Mouse (Mus musculus): ENCODE results near the gene Krtap20-2. TPM values are rescaled to one million over a fixed set of nuclear protein-coding genes. Genes with fewer than 3 reads are reported as not detected.
"Not testable (repeated sequence)": the region's sequence is repeated elsewhere in the genome, so short reads cannot be mapped to it uniquely, and the experiment has no call there.

Krtap20-2 gene
- not detected in 2 replicates for polyA plus RNA-seq (2015; fragmentation: Nextera tagmentation; extraction: Ambion mirVana)

DNA sequence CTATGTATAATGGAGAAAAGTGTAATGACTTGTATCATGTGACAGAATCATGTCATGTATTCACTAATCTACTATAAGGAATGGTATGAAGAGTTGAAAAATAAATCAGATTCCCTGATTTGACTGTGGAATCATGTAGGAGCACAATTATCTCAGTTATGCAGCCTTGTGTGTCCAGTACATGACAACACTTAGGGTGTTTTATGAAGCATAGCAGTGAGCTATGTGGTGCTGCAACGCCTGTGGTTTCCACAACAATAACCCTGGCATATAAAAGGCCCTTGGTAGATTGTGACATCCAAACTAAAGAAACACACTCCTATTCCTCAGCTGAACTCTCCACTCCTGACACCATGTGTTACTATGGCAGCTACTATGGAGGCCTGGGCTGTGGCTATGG, at the start of gene Krtap20-2:
Gene Krtap20-2 (plus strand): TSS at position 301 of the 400 bp plus-strand sequence.
- 81% methylated on average over 1 of the region's 1 CpGs for WGBS
- H3K4me3 ChIP-seq (replicated peaks; ENCODE audit: low read length): no peak within 1 kb of the TSS
- H3K9me3 ChIP-seq (ENCODE audit: control insufficient read depth, low read length): no peaks in the 10 kb centered on the region
- no peak within 1 kb of the TSS for H3K27ac ChIP-seq (ENCODE audit: low read length)
- H3K27me3 ChIP-seq (replicated peaks; ENCODE audit: control insufficient read depth, insufficient read depth, low read length): no peaks in the 10 kb centered on the region
- H3K9ac ChIP-seq (replicated peaks; ENCODE audit: low read depth, low read length): no peak within 1 kb of the TSS
- no peaks in the 10 kb centered on the region for H3K36me3 ChIP-seq (ENCODE audit: control insufficient read depth, insufficient read depth)
- no peak for ATAC-seq
- no peaks in the 10 kb centered on the region for H3K4me1 ChIP-seq (replicated peaks; ENCODE audit: control insufficient read depth, insufficient read depth, low read length)
- no peak within 1 kb of the TSS for H3K4me2 ChIP-seq (ENCODE audit: low read length)

DNA sequence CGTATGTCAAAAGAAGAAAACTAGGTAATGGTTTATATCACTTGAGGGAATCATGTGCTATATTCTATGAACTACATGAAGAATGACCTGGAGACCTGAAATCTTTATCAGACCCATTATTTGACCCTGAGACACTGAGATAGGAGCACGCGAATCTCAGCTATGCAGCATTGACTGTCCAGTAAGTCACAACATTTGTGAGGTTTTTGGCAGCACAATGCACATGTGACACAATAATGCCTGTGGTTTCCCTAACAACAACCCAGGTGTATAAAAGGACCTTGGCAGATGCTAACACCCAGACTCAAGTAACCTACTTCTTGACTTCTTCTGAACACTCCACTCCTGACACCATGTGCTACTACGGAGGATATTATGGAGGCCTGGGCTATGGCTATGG, 48.0 kb upstream of the Krtap20-2 start, which contains the start of gene Gm9789:
Gene Gm9789 (plus strand): TSS at position 301 of the 400 bp plus-strand sequence.
- Histone ChIP-seq H3K9ac (replicated peaks; ENCODE audit: low read depth, low read length) (no peak within 1 kb of the TSS), H3K4me2 (ENCODE audit: low read length) (no peak within 1 kb of the TSS), H3K36me3 (ENCODE audit: control insufficient read depth, insufficient read depth) (no peaks in the 10 kb centered on the region), H3K9me3 (ENCODE audit: control insufficient read depth, low read length) (no peaks in the 10 kb centered on the region), H3K27me3 (replicated peaks; ENCODE audit: control insufficient read depth, insufficient read depth, low read length) (no peaks in the 10 kb centered on the region), H3K27ac (ENCODE audit: low read length) (no peak within 1 kb of the TSS), H3K4me1 (replicated peaks; ENCODE audit: control insufficient read depth, insufficient read depth, low read length) (no peaks in the 10 kb centered on the region), H3K4me3 (replicated peaks; ENCODE audit: low read length) (no peak within 1 kb of the TSS)
- no peak for ATAC-seq
- WGBS: 90% methylated on average over 4 of the region's 4 CpGs

DNA sequence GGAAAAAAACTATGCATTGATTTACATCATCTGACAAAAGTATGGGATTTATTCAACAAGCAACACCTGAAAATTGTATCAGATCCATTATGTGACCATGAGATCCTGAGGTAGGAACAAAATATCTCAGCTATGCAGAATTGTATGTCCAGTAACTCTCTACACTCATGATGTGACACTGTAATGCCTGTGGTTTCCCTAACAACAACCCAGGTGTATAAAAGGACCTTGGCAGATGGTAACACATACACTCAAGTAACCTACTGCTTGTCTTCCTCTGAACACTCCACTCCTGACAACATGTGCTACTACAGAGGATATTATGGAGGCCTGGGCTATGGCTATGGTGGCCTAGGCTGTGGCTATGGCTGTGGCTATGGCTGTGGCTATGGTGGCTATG, 36.5 kb upstream of the Krtap20-2 start, which contains the start of gene Gm7735:
Gene Gm7735 (plus strand): TSS at position 301 of the 400 bp plus-strand sequence.
- H3K4me3 ChIP-seq (replicated peaks; ENCODE audit: low read length); H3K4me1 ChIP-seq (replicated peaks; ENCODE audit: control insufficient read depth, insufficient read depth, low read length); H3K36me3 ChIP-seq (ENCODE audit: control insufficient read depth, insufficient read depth); H3K4me2 ChIP-seq (ENCODE audit: low read length); H3K27me3 ChIP-seq (replicated peaks; ENCODE audit: control insufficient read depth, insufficient read depth, low read length); H3K9ac ChIP-seq (replicated peaks; ENCODE audit: low read depth, low read length); ATAC-seq; H3K9me3 ChIP-seq (ENCODE audit: control insufficient read depth, low read length); H3K27ac ChIP-seq (ENCODE audit: low read length): not testable (repeated sequence)

DNA sequence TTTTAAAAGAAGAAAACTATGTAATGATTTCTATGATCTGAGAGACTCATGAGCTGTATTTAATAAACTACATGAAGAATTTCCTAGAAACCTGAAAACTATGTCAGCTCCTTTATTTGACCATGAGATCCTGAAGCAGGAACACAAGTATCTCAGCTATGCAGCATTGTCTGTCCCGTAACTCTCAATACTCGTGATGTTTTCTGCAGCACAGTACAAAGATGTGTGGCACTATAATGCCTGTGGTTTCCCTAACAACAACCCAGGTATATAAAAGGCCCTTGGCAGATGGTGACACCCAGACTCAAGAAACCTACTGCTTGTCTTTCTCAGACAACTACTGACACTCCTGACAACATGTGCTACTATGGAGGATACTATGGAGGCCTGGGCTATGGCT, 31.2 kb upstream of the Krtap20-2 start, which contains the start of gene 1110057P08Rik:
Gene 1110057P08Rik (plus strand): TSS at position 301 of the 400 bp plus-strand sequence.
- Histone ChIP-seq H3K27me3 (replicated peaks; ENCODE audit: control insufficient read depth, insufficient read depth, low read length) (no peaks in the 10 kb centered on the region), H3K4me3 (replicated peaks; ENCODE audit: low read length) (no peak within 1 kb of the TSS), H3K9ac (replicated peaks; ENCODE audit: low read depth, low read length) (no peak within 1 kb of the TSS), H3K36me3 (ENCODE audit: control insufficient read depth, insufficient read depth) (no peaks in the 10 kb centered on the region), H3K4me1 (replicated peaks; ENCODE audit: control insufficient read depth, insufficient read depth, low read length) (no peaks in the 10 kb centered on the region), H3K4me2 (ENCODE audit: low read length) (no peak within 1 kb of the TSS), H3K27ac (ENCODE audit: low read length) (no peak within 1 kb of the TSS), H3K9me3 (ENCODE audit: control insufficient read depth, low read length) (no peaks in the 10 kb centered on the region)
- 72% methylated on average over 2 of the region's 2 CpGs for WGBS
- ATAC-seq: no peak

DNA sequence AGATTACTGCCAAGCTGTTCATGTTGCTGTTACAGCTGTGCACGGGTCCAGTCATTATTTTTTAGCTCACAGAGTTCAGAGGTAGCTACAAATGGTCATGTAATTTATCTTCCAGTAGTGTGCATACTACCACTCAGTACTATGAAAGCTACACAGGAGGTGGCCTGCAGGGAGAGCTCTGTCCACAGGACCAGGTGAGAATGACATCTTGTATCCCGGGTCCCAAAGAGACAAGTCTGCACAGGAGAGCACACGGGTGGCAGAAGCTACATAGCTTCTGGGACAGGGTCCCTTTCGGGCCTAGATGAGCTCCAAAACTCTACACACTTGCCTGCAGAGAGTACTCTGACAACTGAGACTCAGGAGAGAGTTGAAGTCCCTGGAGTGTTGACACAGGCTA, 17.0 kb upstream of the Krtap20-2 start:
- ATAC-seq: no peak
- Histone ChIP-seq H3K27me3 (replicated peaks; ENCODE audit: control insufficient read depth, insufficient read depth, low read length) (no peaks in the 10 kb centered on the region), H3K9ac (replicated peaks; ENCODE audit: low read depth, low read length) (no peak overlapping the region), H3K4me2 (ENCODE audit: low read length) (no peak overlapping the region), H3K4me3 (replicated peaks; ENCODE audit: low read length) (no peak overlapping the region), H3K36me3 (ENCODE audit: control insufficient read depth, insufficient read depth) (no peaks in the 10 kb centered on the region), H3K4me1 (replicated peaks; ENCODE audit: control insufficient read depth, insufficient read depth, low read length) (no peaks in the 10 kb centered on the region), H3K9me3 (ENCODE audit: control insufficient read depth, low read length) (no peaks in the 10 kb centered on the region), H3K27ac (ENCODE audit: low read length) (no peak overlapping the region)
- 83% methylated on average over 4 of the region's 4 CpGs for WGBS

Other genes starting within 250 kb of the Krtap20-2 start
- not detected in 2 replicates for gene Krtap16-3, start 243.0 kb upstream of the Krtap20-2 start, polyA plus RNA-seq (2015; fragmentation: Nextera tagmentation; extraction: Ambion mirVana)
- not detected in 2 replicates for gene Krtap22-2, start 195.1 kb upstream of the Krtap20-2 start, polyA plus RNA-seq (2015; fragmentation: Nextera tagmentation; extraction: Ambion mirVana)
- gene Gm10229, start 190.6 kb upstream of the Krtap20-2 start, polyA plus RNA-seq (2015; fragmentation: Nextera tagmentation; extraction: Ambion mirVana): not detected in 2 replicates
- gene Krtap6-1, start 174.2 kb upstream of the Krtap20-2 start, polyA plus RNA-seq (2015; fragmentation: Nextera tagmentation; extraction: Ambion mirVana): not detected in 2 replicates
- gene Gm10228, start 164.4 kb upstream of the Krtap20-2 start, polyA plus RNA-seq (2015; fragmentation: Nextera tagmentation; extraction: Ambion mirVana): not detected in 2 replicates
- gene Krtap6-5, start 158.0 kb upstream of the Krtap20-2 start, polyA plus RNA-seq (2015; fragmentation: Nextera tagmentation; extraction: Ambion mirVana): not detected in 2 replicates
- gene 1110025L11Rik, start 141.9 kb upstream of the Krtap20-2 start, polyA plus RNA-seq (2015; fragmentation: Nextera tagmentation; extraction: Ambion mirVana): not detected in 2 replicates
- not detected in 2 replicates for gene Krtap6-3, start 121.8 kb upstream of the Krtap20-2 start, polyA plus RNA-seq (2015; fragmentation: Nextera tagmentation; extraction: Ambion mirVana)
- gene Gm6358, start 65.0 kb upstream of the Krtap20-2 start, polyA plus RNA-seq (2015; fragmentation: Nextera tagmentation; extraction: Ambion mirVana): not detected in 2 replicates
- gene Gm10061, start 54.8 kb upstream of the Krtap20-2 start, polyA plus RNA-seq (2015; fragmentation: Nextera tagmentation; extraction: Ambion mirVana): not detected in 2 replicates
- gene Gm9789, start 47.9 kb upstream of the Krtap20-2 start, polyA plus RNA-seq (2015; fragmentation: Nextera tagmentation; extraction: Ambion mirVana): not detected in 2 replicates
- not detected in 2 replicates for gene Gm7735, start 36.4 kb upstream of the Krtap20-2 start, polyA plus RNA-seq (2015; fragmentation: Nextera tagmentation; extraction: Ambion mirVana)
- not detected in 2 replicates for gene 1110057P08Rik, start 31.1 kb upstream of the Krtap20-2 start, polyA plus RNA-seq (2015; fragmentation: Nextera tagmentation; extraction: Ambion mirVana)
- gene Krtap21-1, start 198.0 kb downstream of the Krtap20-2 start, polyA plus RNA-seq (2015; fragmentation: Nextera tagmentation; extraction: Ambion mirVana): not detected in 2 replicates
- gene Krtap6-2, start 214.2 kb downstream of the Krtap20-2 start, polyA plus RNA-seq (2015; fragmentation: Nextera tagmentation; extraction: Ambion mirVana): not detected in 2 replicates